Mouse (Mus musculus): ENCODE measurements around the gene Syngr1. TPM values are rescaled to one million over a fixed set of nuclear protein-coding genes. Genes with fewer than 3 reads are reported as not detected.

The Syngr1 gene
- total and polyA plus RNA-seq, 3 experiments: 105 to 115 TPM; not detected in 1

- H3K36me3 ChIP-seq (ENCODE audit: control insufficient read depth in 1 of 2, insufficient read depth in 2 of 2, low read length in 2 of 2): peaks cover 0 to 16% of the 10 kb centered on the region in 2 experiments; a peak in 2 of 4 replicates
- H3K9me3 ChIP-seq (replicated peaks; ENCODE audit: insufficient read depth, low read length): no peaks in the 10 kb centered on the region
- no peaks in the 10 kb centered on the region for H3K79me2 ChIP-seq (ENCODE audit: control insufficient read depth, insufficient read depth, low read length, poor library complexity)
- H3K4me1 ChIP-seq (ENCODE audit: control insufficient read depth in 1 of 2, insufficient read depth in 2 of 2, low read length in 2 of 2): peaks cover 10 to 21% of the 10 kb centered on the region in 2 experiments
- no peak overlapping the region for H3K4me3 ChIP-seq (ENCODE audit: control insufficient read depth in 1 of 2, insufficient read depth in 1 of 2, low read depth in 2 of 2, low read length in 2 of 2)
- TF ChIP-seq GABPA (IDR thresholded peaks at IDR 0.05; ENCODE audit: low read depth, low read length): no peak
- no peak for TF ChIP-seq SMC3 (IDR thresholded peaks at IDR 0.05; ENCODE audit: low read depth, low read length)
- TF ChIP-seq TCF12 (IDR thresholded peaks at IDR 0.05; ENCODE audit: low read depth, low read length): no peak
- no peak for TF ChIP-seq RCOR1 (IDR thresholded peaks at IDR 0.05; ENCODE audit: low read depth, low read length)
- TF ChIP-seq KAT2A (conservative IDR thresholded peaks at IDR 0.05; ENCODE audit: low read depth, low read length): no peak
- TF ChIP-seq POLR2AphosphoS5 (IDR thresholded peaks at IDR 0.05; ENCODE audit: borderline replicate concordance, low read depth, low read length): no peak
- TF ChIP-seq BHLHE40 (IDR thresholded peaks at IDR 0.05; ENCODE audit: borderline replicate concordance, low read depth, low read length): no peak
- TF ChIP-seq JUND (IDR thresholded peaks at IDR 0.05; ENCODE audit: low read depth, low read length): no peak
- TF ChIP-seq ZMIZ1 (IDR thresholded peaks at IDR 0.05; ENCODE audit: low read depth, low read length): no peak
- TF ChIP-seq ELF1 (IDR thresholded peaks at IDR 0.05; ENCODE audit: low read depth, low read length): no peak
- no peak for TF ChIP-seq ETS1 (IDR thresholded peaks at IDR 0.05; ENCODE audit: low read depth, low read length)
- no peak for TF ChIP-seq CHD2 (IDR thresholded peaks at IDR 0.05; ENCODE audit: low read length)
- no peak for TF ChIP-seq MYC (IDR thresholded peaks at IDR 0.05; ENCODE audit: low read depth, low read length)
- no peak for TF ChIP-seq ZC3H11A (IDR thresholded peaks at IDR 0.05; ENCODE audit: low read depth, low read length)
- TF ChIP-seq ZKSCAN1 (IDR thresholded peaks at IDR 0.05; ENCODE audit: low read depth, low read length): no peak
- no peak for TF ChIP-seq USF1 (IDR thresholded peaks at IDR 0.05; ENCODE audit: low read depth, low read length)
- TF ChIP-seq MEF2A (IDR thresholded peaks at IDR 0.05; ENCODE audit: extremely low read depth, insufficient replicate concordance, low read depth, low read length, poor library complexity, severe bottlenecking): no peak
- no peak for TF ChIP-seq NRF1 (IDR thresholded peaks at IDR 0.05; ENCODE audit: insufficient read depth, low read depth, low read length, poor library complexity, severe bottlenecking)
- no peak for TF ChIP-seq POLR2AphosphoS2 (IDR thresholded peaks at IDR 0.05; ENCODE audit: low read length)
- no peak overlapping the region for H3K27ac ChIP-seq (ENCODE audit: control insufficient read depth, low read depth, low read length)
- no peaks in the 10 kb centered on the region for H3K27me3 ChIP-seq (ENCODE audit: control insufficient read depth in 1 of 2, insufficient read depth in 2 of 2, low read length in 2 of 2)
- H3K9ac ChIP-seq (ENCODE audit: control insufficient read depth, low read depth, low read length, poor library complexity, severe bottlenecking): no peak overlapping the region
- DNase-seq (ENCODE audit: low read depth, low spot score): no peak
Observed at GRCm38 (mm10) chr15:80051782-80052181, 39.4 kb upstream of the Syngr1 start.

DNA sequence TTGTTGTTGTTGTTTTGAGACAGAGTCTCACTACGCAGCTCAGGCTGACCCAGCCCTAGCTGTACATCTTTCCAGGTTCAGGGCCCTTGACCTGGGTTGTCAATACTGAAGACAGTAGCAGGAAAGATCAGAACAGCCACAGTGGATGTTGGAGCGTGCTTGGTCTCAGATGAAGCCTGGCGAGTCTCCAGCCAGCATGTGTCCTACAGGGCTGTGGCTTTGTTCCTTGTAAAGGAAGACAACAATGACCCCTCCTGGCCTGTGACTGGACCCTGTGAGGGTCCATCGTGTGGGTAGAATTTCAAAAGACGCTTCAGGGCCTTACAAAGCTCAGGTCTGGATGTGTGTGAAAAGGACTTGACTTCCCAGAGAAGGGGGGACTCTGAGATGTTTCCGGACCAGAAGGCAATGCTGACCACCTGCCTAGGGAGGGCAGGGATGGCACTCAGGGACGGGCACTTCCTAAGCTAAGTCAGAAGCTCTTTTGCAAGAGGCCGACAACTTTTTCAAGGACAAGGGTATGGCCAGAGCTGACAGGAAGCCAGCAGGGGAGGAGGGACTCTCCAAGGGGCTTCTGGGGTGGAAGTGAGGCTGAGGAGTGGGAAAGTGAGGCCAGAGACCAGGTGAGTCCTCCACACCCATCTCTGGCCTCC lies 37.6 kb upstream of the Syngr1 start:
- Histone ChIP-seq H3K27me3 (ENCODE audit: control insufficient read depth in 1 of 2, insufficient read depth in 2 of 2, low read length in 2 of 2) (no peaks in the 10 kb centered on the region; a peak in 1 of 4 replicates), H3K4me3 (ENCODE audit: control insufficient read depth in 1 of 2, insufficient read depth in 1 of 2, low read depth in 2 of 2, low read length in 2 of 2) (no peak overlapping the region), H3K27ac (ENCODE audit: control insufficient read depth, low read depth, low read length) (no peak overlapping the region), H3K9ac (ENCODE audit: control insufficient read depth, low read depth, low read length, poor library complexity, severe bottlenecking) (no peak overlapping the region), H3K9me3 (replicated peaks; ENCODE audit: insufficient read depth, low read length) (no peaks in the 10 kb centered on the region), H3K4me1 (ENCODE audit: control insufficient read depth in 1 of 2, insufficient read depth in 2 of 2, low read length in 2 of 2) (peaks cover 3 to 7% of the 10 kb centered on the region in 2 experiments), H3K79me2 (ENCODE audit: control insufficient read depth, insufficient read depth, low read length, poor library complexity) (no peaks in the 10 kb centered on the region), H3K36me3 (ENCODE audit: control insufficient read depth in 1 of 2, insufficient read depth in 2 of 2, low read length in 2 of 2) (peaks cover 0 to 3% of the 10 kb centered on the region in 2 experiments; a peak in 2 of 4 replicates)
- TF ChIP-seq CHD2 (IDR thresholded peaks at IDR 0.05; ENCODE audit: low read length) (no peak), JUND (IDR thresholded peaks at IDR 0.05; ENCODE audit: low read depth, low read length) (no peak), CHD1 (IDR thresholded peaks at IDR 0.05; ENCODE audit: low read depth, low read length) (no peak), USF2 (IDR thresholded peaks at IDR 0.05; ENCODE audit: borderline replicate concordance in 1 of 2, insufficient read depth in 1 of 2, low read depth in 1 of 2, low read length in 2 of 2) (no peak), MAX (IDR thresholded peaks at IDR 0.05; ENCODE audit: low read length) (no peak), ZNF384 (IDR thresholded peaks at IDR 0.05; ENCODE audit: low read depth, low read length) (no peak), SMC3 (IDR thresholded peaks at IDR 0.05; ENCODE audit: low read depth, low read length) (no peak), POLR2A (IDR thresholded peaks at IDR 0.05; ENCODE audit: control insufficient read depth in 1 of 2, insufficient read depth in 1 of 2, low read depth in 1 of 2, low read length in 2 of 2, poor library complexity in 1 of 2) (no peak), ETS1 (IDR thresholded peaks at IDR 0.05; ENCODE audit: low read depth, low read length) (no peak), BHLHE40 (IDR thresholded peaks at IDR 0.05; ENCODE audit: borderline replicate concordance, low read depth, low read length) (no peak), ZMIZ1 (IDR thresholded peaks at IDR 0.05; ENCODE audit: low read depth, low read length) (no peak), NELFE (IDR thresholded peaks at IDR 0.05; ENCODE audit: low read depth, low read length) (no peak), POLR2AphosphoS5 (IDR thresholded peaks at IDR 0.05; ENCODE audit: borderline replicate concordance, low read depth, low read length) (no peak), SIN3A (IDR thresholded peaks at IDR 0.05; ENCODE audit: low read length) (no peak), NRF1 (IDR thresholded peaks at IDR 0.05; ENCODE audit: insufficient read depth, low read depth, low read length, poor library complexity, severe bottlenecking) (no peak), RCOR1 (IDR thresholded peaks at IDR 0.05; ENCODE audit: low read depth, low read length) (no peak), MAFK (IDR thresholded peaks at IDR 0.05; ENCODE audit: borderline replicate concordance, low read depth, low read length) (no peak), KAT2A (conservative IDR thresholded peaks at IDR 0.05; ENCODE audit: low read depth, low read length) (no peak), TCF12 (IDR thresholded peaks at IDR 0.05; ENCODE audit: low read depth, low read length) (no peak), POLR2AphosphoS2 (IDR thresholded peaks at IDR 0.05; ENCODE audit: low read length) (no peak)
- no peak for DNase-seq (ENCODE audit: low read depth, low spot score)

All from MEL (cell line).